Mouse (Mus musculus) gastrocnemius, postnatal 10 days (tissue): ENCODE results near the gene Dnmt3l. TPM values are rescaled to one million over a fixed set of nuclear protein-coding genes. Genes with fewer than 3 reads are reported as not detected.

Experiments
- DNase-seq: peaks from one replicate; pipeline ENCODE4 v3.0.0; 2021; ENCODE audit warnings: mixed read lengths
- total RNA-seq, 2 experiments: library from RNA; stranded (reverse); gene quantifications; 2 replicates each; pipeline ENCODE4 v1.2.3; 2021

Gene Dnmt3l
- total RNA-seq, 2 experiments from 2014 or later = not detected

- no peak for DNase-seq
Observed at GRCm38 (mm10) chr10:78031987-78032386, 9.8 kb upstream of the Dnmt3l start.

GRCm38 (mm10) chr10:78037139-78037538 is 4.6 kb upstream of the Dnmt3l start:
- no peak for DNase-seq

- no peak for DNase-seq
Observed at GRCm38 (mm10) chr10:78042096-78042495, 349 bp downstream of the Dnmt3l start.

- no peak for DNase-seq
Observed at GRCm38 (mm10) chr10:78042697-78043405, 1.1 kb downstream of the Dnmt3l start.

GRCm38 (mm10) chr10:78043406-78043836 is 1.7 kb downstream of the Dnmt3l start, which contains the start of gene Aire:
Aire (minus strand) TSS chr10:78043610.
- peak; percentile 60 for DNase-seq

- no peak for DNase-seq
Observed at GRCm38 (mm10) chr10:78044531-78044930, 2.8 kb downstream of the Dnmt3l start.

GRCm38 (mm10) chr10:78046388-78046787 is 4.6 kb downstream of the Dnmt3l start:
- DNase-seq = no peak

- DNase-seq = no peak
Observed at GRCm38 (mm10) chr10:78048061-78048730, 6.4 kb downstream of the Dnmt3l start.

- DNase-seq = no peak
Observed at GRCm38 (mm10) chr10:78049519-78050035, 7.8 kb downstream of the Dnmt3l start.

GRCm38 (mm10) chr10:78054633-78055565 is 13.2 kb downstream of the Dnmt3l start:
- DNase-seq = no peak

GRCm38 (mm10) chr10:78057056-78057455 is 15.3 kb downstream of the Dnmt3l start:
- DNase-seq = no peak

- no peak for DNase-seq
Observed at GRCm38 (mm10) chr10:78063122-78063521, 21.4 kb downstream of the Dnmt3l start.

GRCm38 (mm10) chr10:78067226-78067625 is 25.5 kb downstream of the Dnmt3l start:
- DNase-seq = no peak

GRCm38 (mm10) chr10:78068541-78068940 is 26.8 kb downstream of the Dnmt3l start:
- no peak for DNase-seq

GRCm38 (mm10) chr10:78069101-78070011 is 27.6 kb downstream of the Dnmt3l start, which contains the start of gene Icosl:
Icosl (plus strand) TSS chr10:78069302.
- peak; percentile 72 for DNase-seq

GRCm38 (mm10) chr10:78074151-78074550 is 32.4 kb downstream of the Dnmt3l start:
- no peak for DNase-seq

GRCm38 (mm10) chr10:78074977-78075376 is 33.2 kb downstream of the Dnmt3l start:
- no peak for DNase-seq

GRCm38 (mm10) chr10:78077862-78078261 is 36.1 kb downstream of the Dnmt3l start:
- DNase-seq = no peak

- DNase-seq = no peak
Observed at GRCm38 (mm10) chr10:78078276-78078675, 36.5 kb downstream of the Dnmt3l start.

GRCm38 (mm10) chr10:78079955-78080591 is 38.3 kb downstream of the Dnmt3l start:
- DNase-seq = peak; percentile 22

GRCm38 (mm10) chr10:78084073-78084472 is 42.3 kb downstream of the Dnmt3l start:
- DNase-seq = no peak
